Mouse (Mus musculus): ENCODE data around the gene Numbl. TPM values are rescaled to one million over a fixed set of nuclear protein-coding genes. Genes with fewer than 3 reads are reported as not detected.
A peak's percentile ranks its signal among the peaks of the same experiment; 100 is the strongest.

Gene Numbl
- polyA plus RNA-seq, 1 experiment from 2014 or later = 2.0 TPM

DNA sequence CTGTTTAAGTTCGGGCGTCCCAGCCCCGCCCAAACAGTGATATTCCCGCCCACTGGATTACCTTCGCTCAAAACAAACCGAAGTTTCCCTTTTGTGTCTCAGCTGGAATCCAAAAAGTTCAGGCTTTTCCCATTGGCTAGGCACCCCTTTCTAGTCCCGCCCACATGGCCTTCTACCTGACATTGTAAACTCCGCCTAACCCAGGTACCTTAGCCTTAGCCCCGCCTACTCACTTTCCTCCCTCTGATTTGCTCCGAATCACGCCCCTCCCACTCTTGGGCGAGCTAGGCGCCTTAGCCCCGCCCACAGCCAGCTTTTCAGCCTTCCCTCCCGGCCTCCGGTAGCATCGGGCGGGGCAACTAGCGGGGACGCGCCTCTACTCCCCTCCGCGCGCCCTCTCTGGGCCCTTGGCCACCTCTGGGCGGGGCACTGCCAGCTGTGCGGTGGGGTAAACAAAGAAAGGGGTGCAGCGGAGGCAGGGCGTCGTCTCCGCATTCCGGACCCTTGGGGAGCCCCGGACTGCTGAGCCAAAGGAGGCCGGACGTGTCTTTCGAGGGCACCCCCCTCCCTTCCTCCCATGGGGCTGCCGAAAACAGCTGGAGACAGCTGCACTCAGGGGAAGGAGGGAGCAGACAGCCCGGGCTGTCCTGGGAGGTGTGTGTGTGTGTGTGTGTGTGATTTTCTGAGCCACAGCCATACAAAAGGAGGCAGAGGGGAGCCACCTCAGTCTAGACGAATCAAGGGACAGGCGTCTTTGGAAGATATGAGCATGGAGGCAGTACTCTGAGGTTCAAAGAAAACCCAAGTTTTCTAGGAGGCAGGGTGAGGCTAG, 72.7 kb downstream of the Numbl start:
- H3K36me3 ChIP-seq (ENCODE audit: inconsistent target) = no peaks in the 10 kb centered on the region
- H3K27ac ChIP-seq = no peak overlapping the region

DNA sequence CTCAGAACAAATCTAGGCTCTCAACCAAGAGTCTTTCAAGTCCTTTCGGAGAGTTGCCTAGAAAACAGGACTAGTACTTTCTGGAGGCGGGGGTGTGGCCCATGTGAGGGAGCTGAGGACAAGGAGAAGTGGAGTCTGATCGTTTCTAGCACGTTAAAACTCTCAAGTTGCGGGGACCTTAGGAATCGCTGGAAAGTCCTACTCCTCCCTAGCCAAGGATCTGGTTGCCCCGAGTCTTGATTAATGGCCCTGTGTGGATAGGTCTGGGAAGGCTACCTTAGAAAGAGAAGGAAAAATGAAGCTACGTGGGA, 73.3 kb downstream of the Numbl start:
- Histone ChIP-seq H3K4me3 (ENCODE audit: inconsistent target) (no peak overlapping the region), H3K27ac (no peak overlapping the region), H3K36me3 (ENCODE audit: inconsistent target) (no peaks in the 10 kb centered on the region), H3K79me2 (ENCODE audit: inconsistent target) (no peaks in the 10 kb centered on the region)
- WGBS (ENCODE audit: missing documents) = 4% methylated on average over 8 of the region's 8 CpGs

More for the DNA sequence above, 72.7 kb downstream of the Numbl start:
- Histone ChIP-seq H3K79me2 (ENCODE audit: inconsistent target) (no peaks in the 10 kb centered on the region), H3K4me3 (ENCODE audit: inconsistent target) (peak overlapping the region; percentile 38)
- WGBS (ENCODE audit: missing documents) = under 1% methylated on average over 38 of the region's 39 CpGs

Other genes with a start within 250 kb of the Numbl start
- gene Cyp2a12, start 229.4 kb upstream of the Numbl start, polyA plus RNA-seq (2018) = not detected in 3 replicates
- not detected in 3 replicates for gene Cyp2f2, start 138.5 kb upstream of the Numbl start, polyA plus RNA-seq (2018)
- gene Cyp2t4, start 104.7 kb upstream of the Numbl start, polyA plus RNA-seq (2018) = not detected in 3 replicates
- 31.1 to 40.6 TPM (median 35.8 TPM) in 3 replicates for gene Egln2, start 91.6 kb upstream of the Numbl start, polyA plus RNA-seq (2018)
- 38.2 to 73.8 TPM (median 68.8 TPM) in 3 replicates for gene Rab4b, start 79.5 kb upstream of the Numbl start, polyA plus RNA-seq (2018)
- gene Gm21983, start 77.3 kb upstream of the Numbl start, polyA plus RNA-seq (2018) = not detected in 3 replicates
- not detected in 3 replicates for gene Mia, start 77.3 kb upstream of the Numbl start, polyA plus RNA-seq (2018)
- gene BC024978, start 62.7 kb upstream of the Numbl start, polyA plus RNA-seq (2018) = 5.6 to 8.4 TPM (median 6.5 TPM) in 3 replicates
- gene Snrpa, start 62.2 kb upstream of the Numbl start, polyA plus RNA-seq (2018) = 56.0 to 80.4 TPM (median 77.1 TPM) in 3 replicates
- 4.0 to 6.8 TPM (median 6.2 TPM) in 3 replicates for gene Itpkc, start 29.8 kb upstream of the Numbl start, polyA plus RNA-seq (2018)
- 15.6 to 17.3 TPM (median 16.0 TPM) in 3 replicates for gene Coq8b, start 25.4 kb upstream of the Numbl start, polyA plus RNA-seq (2018)
- not detected in 3 replicates for gene Ltbp4, start 79.3 kb downstream of the Numbl start, polyA plus RNA-seq (2018)
- 21.9 to 44.4 TPM (median 32.6 TPM) in 3 replicates for gene Shkbp1, start 97.6 kb downstream of the Numbl start, polyA plus RNA-seq (2018)
- 0.64 to 1.2 TPM in 2 of 3 replicates, not detected in the other for gene Gm20479, start 99.0 kb downstream of the Numbl start, polyA plus RNA-seq (2018)
- gene Sptbn4, start 189.3 kb downstream of the Numbl start, polyA plus RNA-seq (2018) = 0.04 to 0.22 TPM (median 0.16 TPM) in 3 replicates
- 251 to 318 TPM (median 262 TPM) in 3 replicates for gene Blvrb, start 189.5 kb downstream of the Numbl start, polyA plus RNA-seq (2018)
- gene Sertad3, start 215.3 kb downstream of the Numbl start, polyA plus RNA-seq (2018) = 9.9 to 24.4 TPM (median 12.1 TPM) in 3 replicates
- gene Sertad1, start 228.5 kb downstream of the Numbl start, polyA plus RNA-seq (2018) = 16.5 to 37.7 TPM (median 28.9 TPM) in 3 replicates
- 0.20 to 0.30 TPM (median 0.22 TPM) in 3 replicates for gene Prx, start 240.9 kb downstream of the Numbl start, polyA plus RNA-seq (2018)